In the genomic region with DNA sequence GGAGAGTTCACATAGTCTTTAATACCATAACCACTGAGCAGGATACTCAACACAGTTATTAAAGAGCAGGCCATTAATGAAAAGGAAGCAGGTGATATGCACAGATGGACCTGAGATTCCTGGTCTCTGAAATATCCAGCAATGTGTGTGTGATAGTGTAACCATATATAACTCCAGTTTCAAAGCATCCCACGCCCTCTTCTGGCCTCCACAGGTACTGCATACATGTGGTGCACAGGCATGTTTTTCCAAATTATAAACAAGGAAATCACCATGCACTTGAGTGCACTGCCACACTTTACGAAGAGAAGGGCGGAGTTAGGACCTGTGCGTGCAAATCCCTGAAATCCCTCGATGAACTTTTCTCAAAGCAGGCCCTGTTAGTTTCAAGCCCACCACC, we compare ENCODE assay signal across 18 mouse cellular contexts.
DNase-seq lines count a peak whose midpoint lies in the region; ATAC-seq and TF ChIP-seq lines count a peak whose summit lies in the region.
"Had no signal": no experiment of that assay in that cellular context is flagged by ENCODE, and none has a peak within 500 bp of the region (broad histone marks: within the 10 kb centered on the region; RNA-seq: fewer than 3 reads in every experiment).

No protein-coding gene starts in this region.

- DNase-seq in heart, postnatal 0 days (ENCODE audit: low spot score) = no peak
- DNase-seq in liver, adult 2 months (ENCODE audit: extremely low read depth, low read depth, low spot score) = no peak
- DNase-seq in CH12.LX (ENCODE audit: extremely low read depth) = no peak
- peak; percentile 50 for DNase-seq in ZHBTc4 (ENCODE audit: low read depth, low spot score)
- DNase-seq in adrenal gland, adult 2 months = no peak
- no peak for DNase-seq in layer of hippocampus, adult 9-10 months (ENCODE audit: low spot score)
- DNase-seq: cerebellum, adult 8-10 months; gastrocnemius, postnatal 25 days; heart, postnatal 10 days; left cerebral cortex, postnatal 4 days; liver, embryonic 13.5 days; lung, postnatal 10 days; thymus, postnatal 14 days had no signal

- H3K27me3 ChIP-seq in heart, postnatal 0 days (ENCODE audit: control insufficient read depth, insufficient read depth, low read length) = no peaks in the 10 kb centered on the region
- H3K27me3 ChIP-seq in heart, embryonic 11.5 days (ENCODE audit: control insufficient read depth, insufficient read depth, low read length) = no peaks in the 10 kb centered on the region
- H3K27me3 ChIP-seq in liver, adult 2 months (ENCODE audit: control insufficient read depth, insufficient read depth, low read length) = no peaks in the 10 kb centered on the region
- H3K27me3 ChIP-seq in liver, embryonic 12.5 days (replicated peaks) = 0 out of 2 replicates have a peak, but pooled peaks cover 4% of the 10 kb centered on the region
- no peaks in the 10 kb centered on the region for H3K27me3 ChIP-seq in CH12.LX (replicated peaks)
- H3K27me3 ChIP-seq: forebrain, embryonic 12.5 days; kidney, embryonic 15.5 days; liver, embryonic 13.5 days had no signal

- no peak for ATAC-seq in heart, postnatal 0 days (ENCODE audit: insufficient read depth, low read depth)
- ATAC-seq in heart, embryonic 11.5 days (replicated peaks; ENCODE audit: insufficient number of reproducible peaks, low FRiP score, low TSS enrichment) = no peak
- no peak for ATAC-seq in liver, embryonic 12.5 days
- ATAC-seq: inflammation-experienced regulatory T-cells, adult 6 months had no signal

- H3K9me3 ChIP-seq in heart, postnatal 0 days (replicated peaks; ENCODE audit: control insufficient read depth, low read length) = 0 out of 2 replicates have a peak, but pooled peaks cover 3% of the 10 kb centered on the region
- peaks cover 3% of the 10 kb centered on the region; the same call in 1 of the 2 replicates for H3K9me3 ChIP-seq in heart, embryonic 11.5 days (replicated peaks; ENCODE audit: control insufficient read depth, low read length)
- 0 out of 2 replicates have a peak, but pooled peaks cover 3% of the 10 kb centered on the region for H3K9me3 ChIP-seq in liver, embryonic 12.5 days (replicated peaks)
- peaks cover 20% of the 10 kb centered on the region for H3K9me3 ChIP-seq in CH12.LX (replicated peaks; ENCODE audit: low read length)
- H3K9me3 ChIP-seq: kidney, embryonic 15.5 days had no signal

- no peak; the same call in 1 of the 2 replicates for TF ChIP-seq RAD21 in CH12.LX (IDR thresholded peaks at IDR 0.05; ENCODE audit: low read depth, low read length)

- no peaks in the 10 kb centered on the region for H3K4me1 ChIP-seq in heart, postnatal 0 days (ENCODE audit: control insufficient read depth, insufficient read depth)
- H3K4me1 ChIP-seq in heart, embryonic 11.5 days (ENCODE audit: control insufficient read depth, insufficient read depth, low read length) = no peaks in the 10 kb centered on the region; the same call in 1 of the 2 replicates
- H3K4me1 ChIP-seq in liver, adult 2 months (ENCODE audit: control insufficient read depth, insufficient read depth, low read length) = no peaks in the 10 kb centered on the region; the same call in 1 of the 2 replicates
- no peaks in the 10 kb centered on the region for H3K4me1 ChIP-seq in liver, embryonic 12.5 days
- peaks cover 0 to under 1% of the 10 kb centered on the region in 2 experiments; a peak in 2 of 4 replicates for H3K4me1 ChIP-seq in CH12.LX (ENCODE audit: control insufficient read depth in 1 of 2, insufficient read depth in 2 of 2)
- H3K4me1 ChIP-seq: forebrain, embryonic 12.5 days; liver, embryonic 13.5 days had no signal

- H3K36me3 ChIP-seq in heart, postnatal 0 days (replicated peaks; ENCODE audit: control insufficient read depth, insufficient read depth, low read length) = no peaks in the 10 kb centered on the region
- no peaks in the 10 kb centered on the region for H3K36me3 ChIP-seq in heart, embryonic 11.5 days (ENCODE audit: control insufficient read depth, insufficient read depth, low read length)
- no peaks in the 10 kb centered on the region for H3K36me3 ChIP-seq in liver, adult 2 months (ENCODE audit: control insufficient read depth, insufficient read depth, low read length)
- peaks cover 4% of the 10 kb centered on the region; the same call in 1 of the 2 replicates for H3K36me3 ChIP-seq in liver, embryonic 12.5 days
- H3K36me3 ChIP-seq in CH12.LX (replicated peaks in 1 of 2; ENCODE audit: control insufficient read depth in 1 of 2, insufficient read depth in 1 of 2, low read length in 1 of 2) = no peaks in the 10 kb centered on the region
- H3K36me3 ChIP-seq: forebrain, embryonic 12.5 days; kidney, embryonic 15.5 days; liver, embryonic 13.5 days had no signal

- in situ Hi-C loops in CH12.LX (cut with MboI; ENCODE audit: low pct_ligation_motif_present, low pct_unique_long_range_greater_than_20kb, low sequenced_read_pairs) = no loop called here

- TF ChIP-seq CTCF in heart, postnatal 0 days (IDR thresholded peaks at IDR 0.05; ENCODE audit: low read depth) = peak; percentile 18
- peak; percentile 20; the same call in 1 of the 2 replicates for TF ChIP-seq CTCF in liver, adult 2 months (IDR thresholded peaks at IDR 0.05; ENCODE audit: low read depth, low read length)
- TF ChIP-seq CTCF in CH12.LX (conservative IDR thresholded peaks at IDR 0.05 in 1 of 2, IDR thresholded peaks at IDR 0.05 in 1 of 2; ENCODE audit: low read depth in 2 of 2, low read length in 2 of 2) = peak; percentile 11 to 15; a peak in 1 of 4 replicates

- H3K4me2 ChIP-seq in heart, postnatal 0 days (ENCODE audit: low read depth, low read length) = no peak overlapping the region
- no peak overlapping the region for H3K4me2 ChIP-seq in heart, embryonic 11.5 days
- H3K4me2 ChIP-seq in liver, embryonic 12.5 days = no peak overlapping the region
- no peak overlapping the region for H3K4me2 ChIP-seq in CH12.LX (ENCODE audit: insufficient read depth, low read depth, poor library complexity, severe bottlenecking)
- H3K4me2 ChIP-seq: forebrain, embryonic 12.5 days; kidney, embryonic 15.5 days; liver, embryonic 13.5 days had no signal

- H3K79me2 ChIP-seq in liver, adult 2 months (ENCODE audit: control insufficient read depth, insufficient read depth, low read length) = no peaks in the 10 kb centered on the region
- H3K79me2 ChIP-seq in CH12.LX (replicated peaks; ENCODE audit: control insufficient read depth, extremely low read depth, insufficient read depth, poor library complexity, severe bottlenecking) = no peaks in the 10 kb centered on the region

- 87% methylated on average over 5 of the region's 5 CpGs for WGBS in heart, postnatal 0 days
- WGBS in heart, embryonic 11.5 days (ENCODE audit: insufficient replicate concordance) = 76% methylated on average over 5 of the region's 5 CpGs
- WGBS in liver, adult 2 months = 87% methylated on average over 5 of the region's 5 CpGs
- 75% methylated on average over 5 of the region's 5 CpGs for WGBS in liver, embryonic 12.5 days (ENCODE audit: insufficient replicate concordance)

- no peak overlapping the region for H3K4me3 ChIP-seq in heart, postnatal 0 days (ENCODE audit: low read depth, low read length)
- no peak overlapping the region for H3K4me3 ChIP-seq in heart, embryonic 11.5 days (ENCODE audit: low read depth, low read length)
- no peak overlapping the region for H3K4me3 ChIP-seq in liver, adult 2 months (ENCODE audit: insufficient read depth, low read depth, low read length)
- H3K4me3 ChIP-seq in liver, embryonic 12.5 days = no peak overlapping the region
- no peak overlapping the region for H3K4me3 ChIP-seq in CH12.LX (replicated peaks in 1 of 3; ENCODE audit: low read depth in 2 of 3, low read length in 2 of 3, poor library complexity in 1 of 3)
- H3K4me3 ChIP-seq: forebrain, embryonic 12.5 days; kidney, embryonic 15.5 days; liver, embryonic 13.5 days had no signal

- TF ChIP-seq EP300 in heart, postnatal 0 days (IDR thresholded peaks at IDR 0.05; ENCODE audit: low read depth) = no peak
- TF ChIP-seq EP300 in CH12.LX (IDR thresholded peaks at IDR 0.05; ENCODE audit: low read length) = no peak

- dilution Hi-C loops in CH12.LX (cut with MboI; ENCODE audit: extremely low pct_ligation_motif_present, extremely low pct_unique_long_range_greater_than_20kb, low sequenced_read_pairs) = no loop called here

- H3K27ac ChIP-seq in heart, postnatal 0 days (ENCODE audit: low read depth) = no peak overlapping the region
- H3K27ac ChIP-seq in heart, embryonic 11.5 days (ENCODE audit: low read depth, low read length) = no peak overlapping the region
- H3K27ac ChIP-seq in liver, adult 2 months (replicated peaks; ENCODE audit: insufficient read depth, low read depth, low read length) = no peak overlapping the region
- H3K27ac ChIP-seq in liver, embryonic 12.5 days = no peak overlapping the region
- H3K27ac ChIP-seq in CH12.LX (ENCODE audit: insufficient read depth, low read depth) = no peak overlapping the region
- H3K27ac ChIP-seq: forebrain, embryonic 12.5 days; liver, embryonic 13.5 days had no signal

- H3K9ac ChIP-seq in heart, postnatal 0 days (replicated peaks; ENCODE audit: low read depth, low read length) = no peak overlapping the region
- H3K9ac ChIP-seq in heart, embryonic 11.5 days (ENCODE audit: low read depth, low read length) = no peak overlapping the region
- H3K9ac ChIP-seq in liver, adult 2 months (ENCODE audit: low read depth, low read length) = no peak overlapping the region
- H3K9ac ChIP-seq in liver, embryonic 12.5 days = no peak overlapping the region
- H3K9ac ChIP-seq in CH12.LX (ENCODE audit: insufficient read depth, low read depth) = no peak overlapping the region
- H3K9ac ChIP-seq: forebrain, embryonic 12.5 days; kidney, embryonic 15.5 days; liver, embryonic 13.5 days had no signal

- no peak for TF ChIP-seq POLR2A in liver, adult 2 months (IDR thresholded peaks at IDR 0.05; ENCODE audit: extremely low read depth, insufficient read depth, low read length)
- TF ChIP-seq POLR2A in CH12.LX (IDR thresholded peaks at IDR 0.05; ENCODE audit: low read depth, low read length) = no peak

TF ChIP-seq in CH12.LX, 34 proteins besides CTCF, POLR2A, EP300 and RAD21:
- no peak for TF ChIP-seq TCF12 (IDR thresholded peaks at IDR 0.05; ENCODE audit: low read depth, low read length)
- TF ChIP-seq SMC3 (IDR thresholded peaks at IDR 0.05; ENCODE audit: low read depth, low read length) = peak; percentile 7; the same call in 1 of the 2 replicates
